Mouse (Mus musculus): Measurements from ENCODE around the gene Pfdn5. TPM values are rescaled to one million over a fixed set of nuclear protein-coding genes. Genes with fewer than 3 reads are reported as not detected.
"Not testable (repeated sequence)": the region's sequence is repeated elsewhere in the genome, so short reads cannot be mapped to it uniquely, and the experiment has no call there.

Pfdn5 gene
- total RNA-seq, 4 experiments from 2014 or later = 300 to 347 (median 339) TPM

- DNase-seq (ENCODE audit: low spot score) = no peak
Observed at GRCm38 (mm10) chr15:102335254-102335653, 9.3 kb downstream of the Pfdn5 start.

- DNase-seq (ENCODE audit: low spot score) = not testable (repeated sequence)
Observed at GRCm38 (mm10) chr15:102335925-102336324, 10.0 kb downstream of the Pfdn5 start.

- DNase-seq (ENCODE audit: low spot score) = no peak
Observed at GRCm38 (mm10) chr15:102336946-102337345, 11.0 kb downstream of the Pfdn5 start.

- no peak for DNase-seq (ENCODE audit: low spot score)
Observed at GRCm38 (mm10) chr15:102339612-102340011, 13.7 kb downstream of the Pfdn5 start.

- DNase-seq (ENCODE audit: low spot score) = no peak
Observed at GRCm38 (mm10) chr15:102341580-102341979, 15.7 kb downstream of the Pfdn5 start.

- no peak for DNase-seq (ENCODE audit: low spot score)
Observed at GRCm38 (mm10) chr15:102344490-102344889, 18.6 kb downstream of the Pfdn5 start.

GRCm38 (mm10) chr15:102346444-102346843, 20.5 kb downstream of the Pfdn5 start:
- DNase-seq (ENCODE audit: low spot score) = no peak

GRCm38 (mm10) chr15:102350138-102350941, 24.4 kb downstream of the Pfdn5 start, which contains the start of gene Aaas:
Aaas (minus strand) TSS chr15:102350771.
- DNase-seq (ENCODE audit: low spot score) = peak; percentile 95

GRCm38 (mm10) chr15:102350942-102351291, 25.0 kb downstream of the Pfdn5 start:
- DNase-seq (ENCODE audit: low spot score) = no peak

- DNase-seq (ENCODE audit: low spot score) = no peak
Observed at GRCm38 (mm10) chr15:102352177-102352576, 26.3 kb downstream of the Pfdn5 start.

GRCm38 (mm10) chr15:102353986-102354385, 28.1 kb downstream of the Pfdn5 start:
- no peak for DNase-seq (ENCODE audit: low spot score)

- peak; percentile 22 for DNase-seq (ENCODE audit: low spot score)
Observed at GRCm38 (mm10) chr15:102355134-102355870, 29.4 kb downstream of the Pfdn5 start.

GRCm38 (mm10) chr15:102355871-102356441, 30.0 kb downstream of the Pfdn5 start:
- DNase-seq (ENCODE audit: low spot score) = no peak

GRCm38 (mm10) chr15:102356501-102357325, 30.8 kb downstream of the Pfdn5 start:
- no peak for DNase-seq (ENCODE audit: low spot score)

GRCm38 (mm10) chr15:102358126-102358525, 32.2 kb downstream of the Pfdn5 start:
- DNase-seq (ENCODE audit: low spot score) = no peak

- DNase-seq (ENCODE audit: low spot score) = no peak
Observed at GRCm38 (mm10) chr15:102358834-102359233, 32.9 kb downstream of the Pfdn5 start.

GRCm38 (mm10) chr15:102362648-102363047, 36.7 kb downstream of the Pfdn5 start:
- no peak for DNase-seq (ENCODE audit: low spot score)

- DNase-seq (ENCODE audit: low spot score) = no peak
Observed at GRCm38 (mm10) chr15:102364678-102365077, 38.8 kb downstream of the Pfdn5 start.

GRCm38 (mm10) chr15:102366238-102366637, 40.3 kb downstream of the Pfdn5 start:
- DNase-seq (ENCODE audit: low spot score) = no peak

GRCm38 (mm10) chr15:102366733-102367344, 40.9 kb downstream of the Pfdn5 start, which contains the start of gene Sp7:
Sp7 (minus strand) TSS chr15:102367182.
- no peak for DNase-seq (ENCODE audit: low spot score)

GRCm38 (mm10) chr15:102369972-102370371, 44.1 kb downstream of the Pfdn5 start:
- DNase-seq (ENCODE audit: low spot score) = no peak
